Mouse (Mus musculus) urinary bladder, adult 2 months (tissue): ENCODE data around the gene Tbc1d8. TPM values are rescaled to one million over a fixed set of nuclear protein-coding genes. Genes with fewer than 3 reads are reported as not detected.

ENCODE experiments used
- DNase-seq: peaks from one replicate; pipeline ENCODE4 v3.0.0; 2022; ENCODE audit warnings: low spot score
- polyA plus RNA-seq: library from polyadenylated mRNA; depleted of rRNA; stranded (reverse); fragments of >200 nt; gene quantifications from 2 replicates; pipeline ENCODE4 v1.2.3, GENCODE M21; 2012

Gene Tbc1d8
- polyA plus RNA-seq, 1 experiment: 40.9 TPM

GRCm38 (mm10) chr1:39362515-39362893 is 116.1 kb downstream of the Tbc1d8 start:
- DNase-seq: peak; percentile 15

GRCm38 (mm10) chr1:39361754-39362514 is 116.6 kb downstream of the Tbc1d8 start:
- peak; percentile 18 for DNase-seq

GRCm38 (mm10) chr1:39349427-39349826 is 129.1 kb downstream of the Tbc1d8 start:
- no peak for DNase-seq

GRCm38 (mm10) chr1:39349001-39349400 is 129.6 kb downstream of the Tbc1d8 start:
- no peak for DNase-seq

GRCm38 (mm10) chr1:39344981-39345600 is 133.5 kb downstream of the Tbc1d8 start:
- peak; percentile 14 for DNase-seq

- no peak for DNase-seq
These were observed 135.3 kb downstream of the Tbc1d8 start for GRCm38 (mm10) chr1:39343242-39343641.

GRCm38 (mm10) chr1:39341807-39342206 is 136.7 kb downstream of the Tbc1d8 start:
- no peak for DNase-seq

- peak; percentile 21 for DNase-seq
These were observed 137.9 kb downstream of the Tbc1d8 start for GRCm38 (mm10) chr1:39340647-39341046.

- DNase-seq: no peak
These were observed 138.4 kb downstream of the Tbc1d8 start for GRCm38 (mm10) chr1:39340156-39340555.

- DNase-seq: no peak
These were observed 139.1 kb downstream of the Tbc1d8 start for GRCm38 (mm10) chr1:39339455-39339854.

- no peak for DNase-seq
These were observed 139.7 kb downstream of the Tbc1d8 start for GRCm38 (mm10) chr1:39338831-39339230.

GRCm38 (mm10) chr1:39336788-39337187 is 141.8 kb downstream of the Tbc1d8 start:
- DNase-seq: no peak

- DNase-seq: peak; percentile 17
These were observed 142.9 kb downstream of the Tbc1d8 start for GRCm38 (mm10) chr1:39335561-39336196.

- DNase-seq: no peak
These were observed 146.1 kb downstream of the Tbc1d8 start for GRCm38 (mm10) chr1:39332456-39332855.

GRCm38 (mm10) chr1:39330857-39331594 is 147.5 kb downstream of the Tbc1d8 start:
- DNase-seq: no peak

- no peak for DNase-seq
These were observed 151.0 kb downstream of the Tbc1d8 start for GRCm38 (mm10) chr1:39327546-39327945.

- DNase-seq: no peak
These were observed 153.3 kb downstream of the Tbc1d8 start for GRCm38 (mm10) chr1:39325228-39325627.

GRCm38 (mm10) chr1:39321954-39322353 is 156.6 kb downstream of the Tbc1d8 start:
- no peak for DNase-seq
